Mouse (Mus musculus): ENCODE results near the gene Cfdp1.

DNA sequence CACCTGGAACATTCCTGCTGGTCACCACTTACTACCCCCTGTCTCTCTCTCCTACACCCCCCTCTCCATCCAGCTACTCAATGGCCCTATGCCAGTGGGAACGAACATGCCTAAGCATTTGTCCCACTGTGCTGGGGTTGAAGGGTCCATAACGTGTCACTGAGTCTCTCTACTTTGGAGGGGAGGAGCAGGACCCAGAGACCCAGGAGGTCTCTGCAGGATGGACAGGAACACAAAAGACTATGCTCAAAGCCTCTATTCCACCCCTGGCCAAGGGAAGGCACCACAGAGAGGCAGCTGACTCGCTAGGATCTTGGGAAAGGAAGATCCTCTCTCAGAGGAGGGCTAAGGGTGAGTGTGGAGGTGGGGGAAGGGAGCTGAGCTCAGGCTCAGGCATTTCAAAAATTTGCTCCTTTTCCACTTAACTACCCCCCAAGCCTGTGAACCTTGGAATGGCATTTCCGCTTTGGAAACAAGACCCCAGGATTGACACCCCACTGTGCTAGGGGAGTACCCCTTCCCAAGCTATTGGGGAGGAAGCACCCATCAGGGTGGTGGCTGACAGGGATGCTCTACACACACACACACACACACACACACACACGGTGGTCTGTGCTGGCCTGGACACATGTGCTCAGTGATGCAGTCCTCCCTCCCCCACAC, 120.4 kb downstream of the Cfdp1 start:
- TF ChIP-seq POLR2A (IDR thresholded peaks at IDR 0.05; ENCODE audit: low read depth, low read length) = no peak
- TF ChIP-seq CTCF (IDR thresholded peaks at IDR 0.05; ENCODE audit: extremely low read depth, insufficient read depth, insufficient read length, insufficient replicate concordance) = no peak
